Mouse (Mus musculus) olfactory bulb, adult 2 months (tissue): ENCODE data around the gene Gdf15. TPM values are rescaled to one million over a fixed set of nuclear protein-coding genes. Genes with fewer than 3 reads are reported as not detected.
A peak's percentile ranks its signal among the peaks of the same experiment; 100 is the strongest.

Experiments used
- H3K27ac ChIP-seq: fragments of 200-500 bp; 2 replicates; pipeline ENCODE4 v1.5.1; 2012; ENCODE audit warnings: low read depth, low read length; ENCODE audit not compliant: insufficient read depth
- H3K4me1 ChIP-seq: fragments of 200-500 bp; 2 replicates; pipeline ENCODE4 v1.6.1; 2012; ENCODE audit warnings: low read length; ENCODE audit not compliant: control insufficient read depth, insufficient read depth
- H3K4me3 ChIP-seq: fragments of 200-500 bp; 2 replicates; pipeline ENCODE4 v1.5.1; 2012; ENCODE audit warnings: mild to moderate bottlenecking, low read depth, low read length, moderate library complexity; ENCODE audit not compliant: insufficient read depth
- CTCF ChIP-seq: fragments of 200-500 bp; IDR thresholded peaks from 2 replicates; pipeline ENCODE4 v1.5.1; 2012; ENCODE audit warnings: low read depth, mild to moderate bottlenecking, low read length, moderate library complexity; ENCODE audit not compliant: insufficient read depth
- POLR2A ChIP-seq: fragments of 200-500 bp; IDR thresholded peaks from 2 replicates; pipeline ENCODE4 v1.6.1; 2012; ENCODE audit warnings: mild to moderate bottlenecking, low read depth, low read length, moderate library complexity; ENCODE audit not compliant: insufficient read depth
- WGBS: fragments of 180-500 bp; shearing (Covaris S2); methylation state at CpG from one replicate; pipeline ENCODE4 v1.1.7; 2018; 5-methylcytosine and 5-hydroxymethylcytosine counted together
- polyA plus RNA-seq: library from polyadenylated mRNA; stranded (reverse); fragments of >200 nt; gene quantifications from 2 replicates; pipeline ENCODE4 v1.2.4, GENCODE M21; 2012; ENCODE audit warnings: low replicate concordance; ENCODE audit not compliant: missing spikeins, insufficient read depth, insufficient read length

Gene Gdf15
- polyA plus RNA-seq, 1 experiment, result not detected

DNA sequence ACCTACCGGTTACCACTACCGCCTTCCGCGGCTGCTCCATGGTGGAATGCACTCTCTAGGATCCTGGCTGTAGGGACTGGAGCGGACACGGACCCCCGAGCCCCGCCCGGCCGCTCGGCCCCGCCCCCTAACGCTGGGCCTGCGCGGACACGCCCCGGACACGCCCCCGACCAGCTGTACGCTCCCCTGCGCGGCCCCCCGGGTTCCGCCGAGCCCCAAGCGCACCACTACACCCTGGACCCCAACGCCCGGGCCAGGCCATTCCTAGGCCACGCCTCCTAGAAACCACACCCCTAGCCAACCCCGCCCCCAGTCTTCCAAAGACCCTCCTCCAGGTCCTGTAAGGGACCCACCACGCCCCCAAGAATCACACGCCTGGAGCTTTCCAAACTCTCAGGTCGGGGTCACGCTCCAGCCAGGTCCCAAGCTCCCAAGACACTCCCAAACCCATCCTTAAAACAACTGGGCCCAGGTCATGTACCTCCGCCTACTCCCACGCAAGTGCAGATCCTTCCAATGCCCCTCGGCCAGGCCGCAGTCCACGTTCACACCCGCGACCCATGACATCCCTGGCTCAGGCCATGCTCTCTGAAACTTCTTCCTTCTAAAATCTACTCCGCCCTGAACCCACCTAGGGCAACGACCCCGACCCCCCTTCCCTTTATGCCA lies 27.5 kb upstream of the Gdf15 start:
- WGBS, result 1% methylated on average over 44 of the region's 44 CpGs
- no peak overlapping the region for H3K27ac ChIP-seq
- H3K4me1 ChIP-seq, result peaks cover 18% of the 10 kb centered on the region
- H3K4me3 ChIP-seq, result peak overlapping the region; percentile 78
- no peak for TF ChIP-seq POLR2A
- TF ChIP-seq CTCF, result no peak

DNA sequence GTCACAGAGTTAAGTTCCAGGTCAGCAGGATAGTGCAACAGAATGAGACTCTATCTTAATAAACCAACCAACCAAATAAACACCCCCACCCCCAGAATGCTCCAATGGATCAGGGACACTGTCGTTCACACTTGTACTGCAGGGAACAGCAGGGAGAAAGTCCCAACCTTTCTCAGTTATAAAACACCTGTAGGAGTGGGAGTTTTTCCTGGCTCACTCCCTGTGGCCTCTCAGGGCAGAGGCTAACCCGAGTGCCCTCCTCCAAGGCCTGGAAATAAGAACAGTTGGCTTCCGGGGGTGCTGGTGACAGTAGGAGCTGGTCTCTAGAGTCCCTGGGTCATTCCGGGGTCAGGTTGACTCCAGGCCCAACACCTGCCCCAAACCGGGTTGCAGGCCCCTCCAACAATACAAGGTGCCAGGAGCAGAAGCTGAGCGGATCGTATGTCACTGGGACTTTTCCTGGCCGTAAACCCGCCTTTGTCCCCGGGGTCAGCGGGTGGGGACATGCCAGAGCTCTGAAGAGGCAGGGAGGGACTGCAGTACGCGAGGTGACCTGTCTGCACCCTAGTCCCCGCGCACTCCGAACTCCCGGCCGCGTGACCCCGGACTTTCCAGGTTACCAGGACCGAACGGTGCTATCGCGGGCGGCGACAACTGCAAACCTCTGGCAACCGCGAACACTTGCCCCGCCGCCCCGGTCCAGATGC lies 26.8 kb upstream of the Gdf15 start:
- WGBS, result 1% methylated on average over 31 of the region's 31 CpGs
- Histone ChIP-seq H3K27ac (no peak overlapping the region), H3K4me3 (peak overlapping the region; percentile 78), H3K4me1 (peaks cover 18% of the 10 kb centered on the region)
- TF ChIP-seq CTCF (peak; percentile 13; the same call in 1 of the 2 replicates), POLR2A (no peak)

DNA sequence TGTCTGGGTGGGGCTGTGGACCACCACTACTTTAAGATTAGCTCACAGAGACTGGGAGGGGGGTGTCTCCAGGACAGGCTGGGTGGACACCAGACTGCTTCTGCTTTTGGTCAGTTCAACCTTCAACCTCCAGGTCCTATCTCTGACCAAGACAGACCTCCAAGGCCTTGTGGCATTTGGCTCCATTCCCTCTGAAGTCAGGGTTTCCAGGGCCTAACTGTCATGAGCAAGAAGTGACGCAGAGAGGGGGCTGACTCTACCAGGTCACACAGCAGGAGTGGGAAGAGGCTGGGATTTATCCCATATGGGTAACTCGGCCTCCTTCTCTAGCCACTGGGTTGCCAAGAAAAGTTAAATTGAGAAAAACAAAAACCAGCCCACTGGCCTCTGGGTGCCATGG lies 25.5 kb upstream of the Gdf15 start:
- H3K4me3 ChIP-seq, result no peak overlapping the region
- no peak overlapping the region for H3K27ac ChIP-seq
- TF ChIP-seq CTCF (no peak), POLR2A (no peak)
- WGBS, result 87% methylated on average over 2 of the region's 2 CpGs
- H3K4me1 ChIP-seq, result peaks cover 18% of the 10 kb centered on the region

DNA sequence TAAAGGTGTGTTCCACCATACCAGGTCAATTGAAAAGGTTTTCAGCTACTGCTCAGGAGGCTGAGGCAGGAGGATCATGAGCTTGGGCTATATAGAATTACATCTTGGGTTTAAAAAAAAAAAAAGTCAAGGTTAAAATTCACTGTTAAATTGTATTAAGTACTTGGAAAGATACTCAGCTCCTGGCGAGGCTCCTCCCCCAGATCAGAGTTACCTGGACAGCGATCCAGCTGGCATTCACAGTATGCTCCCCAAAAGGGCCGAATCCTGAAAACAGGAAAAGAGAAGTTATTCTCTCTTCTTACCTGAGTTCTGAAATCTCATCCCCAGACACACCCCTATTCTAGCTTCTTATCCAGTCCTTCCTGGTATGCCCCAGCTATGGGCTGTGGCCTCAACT lies 25.0 kb upstream of the Gdf15 start:
- Histone ChIP-seq H3K27ac (no peak overlapping the region), H3K4me3 (no peak overlapping the region), H3K4me1 (peaks cover 18% of the 10 kb centered on the region)
- 96% methylated on average over 3 of the region's 3 CpGs for WGBS
- no peak for TF ChIP-seq CTCF
- no peak for TF ChIP-seq POLR2A

DNA sequence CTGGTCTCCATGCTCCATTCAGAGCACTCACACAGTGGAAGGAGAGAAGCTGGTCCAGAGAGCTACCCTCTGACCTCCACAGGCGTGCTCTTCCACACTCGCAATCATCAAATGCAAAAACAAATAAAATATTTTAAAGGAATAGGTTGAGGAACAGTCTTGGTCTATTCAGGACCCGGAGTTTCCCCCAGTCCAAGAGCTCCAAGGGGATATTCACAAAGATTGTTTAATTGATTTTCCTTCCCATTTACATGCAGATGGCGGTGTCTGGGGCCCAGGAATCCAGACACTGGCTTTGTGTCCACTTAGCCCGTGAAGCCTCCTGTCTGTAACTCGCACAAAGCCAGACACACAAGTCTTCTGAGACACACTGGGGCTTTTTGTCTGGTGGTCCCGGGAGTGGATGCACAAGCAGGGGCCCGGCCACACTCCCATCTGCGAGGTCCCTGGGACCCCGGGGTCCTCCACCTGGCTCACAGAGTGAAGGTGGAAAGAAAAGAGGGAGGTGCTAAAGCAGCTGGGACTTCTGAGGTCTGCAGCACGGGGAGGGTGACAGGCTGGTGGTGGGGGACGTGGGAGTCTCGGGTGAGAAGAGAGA lies 24.0 kb upstream of the Gdf15 start:
- H3K27ac ChIP-seq, result no peak overlapping the region
- WGBS, result 46% methylated on average over 13 of the region's 13 CpGs

DNA sequence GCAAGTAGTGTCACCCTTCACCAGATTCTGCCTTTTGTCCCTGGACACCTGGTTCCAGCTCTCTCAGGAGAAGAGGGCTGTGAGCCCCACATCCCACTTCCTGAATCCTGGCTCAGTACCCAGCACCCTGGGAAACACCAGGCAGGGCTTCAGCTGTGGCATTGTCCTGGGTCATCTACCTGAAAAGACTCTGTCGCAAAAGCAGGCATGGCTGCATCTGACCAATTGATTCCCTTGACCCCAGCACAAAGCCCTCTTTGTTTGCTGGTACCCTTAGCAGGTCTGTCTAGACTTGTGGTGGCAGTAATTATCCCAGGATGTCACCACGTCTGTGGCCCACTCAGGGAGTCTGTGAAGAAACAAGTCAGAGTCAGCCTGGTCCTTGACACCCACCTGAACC lies 23.2 kb upstream of the Gdf15 start:
- Histone ChIP-seq H3K27ac (no peak overlapping the region), H3K4me1 (peaks cover 17% of the 10 kb centered on the region), H3K4me3 (no peak overlapping the region)
- 71% methylated on average over 2 of the region's 2 CpGs for WGBS
- no peak for TF ChIP-seq POLR2A
- TF ChIP-seq CTCF, result no peak

More for the DNA sequence above, 24.0 kb upstream of the Gdf15 start:
- H3K4me3 ChIP-seq, result no peak overlapping the region
- H3K4me1 ChIP-seq, result peaks cover 18% of the 10 kb centered on the region
- TF ChIP-seq POLR2A (no peak), CTCF (no peak)

DNA sequence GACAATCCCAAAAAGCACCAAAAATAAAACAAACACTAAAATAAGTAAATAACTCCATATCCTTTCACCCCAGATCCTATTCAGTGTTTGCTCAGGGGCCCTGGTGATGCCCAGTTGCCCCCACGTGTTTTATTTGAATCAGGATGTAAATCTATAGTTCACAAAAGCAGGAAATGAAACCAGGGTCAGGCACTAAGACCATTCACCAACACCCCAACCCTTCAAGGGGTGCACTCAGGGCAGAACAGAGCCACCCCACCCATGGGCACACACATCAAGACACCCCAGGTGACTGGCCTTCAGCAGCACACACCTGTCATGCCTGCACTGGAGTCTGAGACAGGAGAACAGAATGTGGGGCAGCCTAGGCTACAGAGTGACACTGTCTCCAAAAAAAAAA lies 21.9 kb upstream of the Gdf15 start:
- no peak overlapping the region for H3K27ac ChIP-seq
- H3K4me3 ChIP-seq, result no peak overlapping the region
- H3K4me1 ChIP-seq, result peaks cover 12% of the 10 kb centered on the region
- TF ChIP-seq CTCF (no peak), POLR2A (no peak)
- 58% methylated on average over 1 of the region's 1 CpGs for WGBS

DNA sequence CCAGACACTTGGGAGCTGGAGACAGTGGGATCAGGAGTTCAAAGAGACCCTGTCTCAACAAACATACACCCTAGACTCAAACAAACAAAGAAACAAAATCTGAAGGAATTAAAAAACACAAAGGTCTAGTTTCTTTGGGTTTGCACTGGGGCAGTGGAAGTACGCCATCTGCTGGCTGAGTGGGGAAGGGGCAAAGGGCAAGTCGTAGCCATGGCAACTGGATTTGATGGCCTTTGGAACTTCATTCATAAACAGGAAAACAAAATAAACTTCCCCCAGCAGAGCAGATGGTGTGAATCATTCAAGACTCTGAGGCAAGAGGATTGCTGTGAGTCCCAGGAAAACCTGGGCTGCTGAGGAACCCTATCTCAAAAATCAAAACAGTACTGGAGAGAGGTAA lies 21.0 kb upstream of the Gdf15 start:
- TF ChIP-seq CTCF (no peak), POLR2A (no peak)
- Histone ChIP-seq H3K4me3 (no peak overlapping the region), H3K4me1 (peaks cover 9% of the 10 kb centered on the region), H3K27ac (no peak overlapping the region)
- WGBS, result 52% methylated on average over 2 of the region's 2 CpGs

DNA sequence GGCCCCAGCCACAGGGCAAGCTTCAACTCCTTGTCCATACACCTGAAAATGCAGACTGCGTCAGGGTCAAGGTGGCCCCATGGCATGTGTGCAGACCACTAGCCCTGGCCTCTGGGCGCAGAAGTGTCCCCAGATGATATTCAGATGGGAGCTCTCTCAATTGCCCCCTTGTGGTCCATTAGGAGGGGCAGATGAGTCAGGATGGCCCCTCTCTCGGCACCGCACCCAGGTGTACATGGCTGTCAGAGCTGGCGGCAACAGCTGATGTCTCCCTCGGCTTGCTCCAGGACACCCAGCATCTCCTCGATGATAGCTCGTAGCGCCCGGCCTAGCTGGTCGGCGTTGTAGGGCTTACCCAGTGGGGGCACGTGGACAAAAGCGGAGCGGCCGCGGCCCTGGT lies 18.1 kb upstream of the Gdf15 start:
- H3K27ac ChIP-seq, result no peak overlapping the region
- H3K4me3 ChIP-seq, result no peak overlapping the region
- 95% methylated on average over 17 of the region's 17 CpGs for WGBS

More for the DNA sequence above, 18.1 kb upstream of the Gdf15 start:
- TF ChIP-seq POLR2A (no peak), CTCF (no peak)
- peaks cover 5% of the 10 kb centered on the region for H3K4me1 ChIP-seq
